Mouse (Mus musculus) heart, embryonic 12.5 days (tissue): ENCODE results near the gene Mark4. TPM values are rescaled to one million over a fixed set of nuclear protein-coding genes. Genes with fewer than 3 reads are reported as not detected.

ENCODE experiments used
- ATAC-seq: fragments of 200-750 bp; cut with Nextera tagmentation; 2 replicates; pipeline ENCODE4 v1.8.0; 2017; ENCODE audit warnings: moderate TSS enrichment, moderate library complexity; ENCODE audit not compliant: insufficient number of reproducible peaks, low FRiP score
- H3K27ac ChIP-seq: fragments of 300-500 bp; sonication (generic); 2 replicates; pipeline ENCODE4 v1.5.1; 2016; ENCODE audit warnings: mild to moderate bottlenecking, moderate library complexity; ENCODE audit not compliant: poor library complexity, severe bottlenecking
- H3K27me3 ChIP-seq: fragments of 300-500 bp; sonication (generic); replicated peaks from 2 replicates; pipeline ENCODE4 v1.6.1; 2016; ENCODE audit warnings: mild to moderate bottlenecking, moderate library complexity
- H3K36me3 ChIP-seq: fragments of 300-500 bp; sonication (generic); 2 replicates; pipeline ENCODE4 v1.6.1; 2016; ENCODE audit warnings: mild to moderate bottlenecking, moderate library complexity
- H3K4me1 ChIP-seq: fragments of 300-500 bp; sonication (generic); replicated peaks from 2 replicates; pipeline ENCODE4 v1.6.1; 2016; ENCODE audit warnings: mild to moderate bottlenecking
- H3K4me2 ChIP-seq: fragments of 300-500 bp; sonication (generic); 2 replicates; pipeline ENCODE4 v1.6.1; 2016; ENCODE audit warnings: mild to moderate bottlenecking, moderate library complexity
- H3K4me3 ChIP-seq: fragments of 300-500 bp; sonication (generic); 2 replicates; pipeline ENCODE4 v1.5.1; 2016; ENCODE audit warnings: mild to moderate bottlenecking
- H3K9ac ChIP-seq: fragments of 300-500 bp; sonication (generic); 2 replicates; pipeline ENCODE4 v1.6.1; 2016; ENCODE audit warnings: mild to moderate bottlenecking, moderate library complexity
- H3K9me3 ChIP-seq: fragments of 300-500 bp; sonication (generic); replicated peaks from 2 replicates; pipeline ENCODE4 v1.6.1; 2016; ENCODE audit warnings: mild to moderate bottlenecking, moderate library complexity
- WGBS: fragments of 180-500 bp; shearing (Covaris S2); methylation state at CpG from one replicate; pipeline ENCODE4 v1.1.7; 2016; 5-methylcytosine and 5-hydroxymethylcytosine counted together
- polyA plus RNA-seq: library from polyadenylated mRNA; unstranded; fragments of >200 nt; fragmentation: Nextera tagmentation; extraction: Ambion mirVana; gene quantifications from 2 replicates; pipeline ENCODE4 v1.2.1, GENCODE M21; 2016

Mark4 gene
- polyA plus RNA-seq, 1 experiment from 2014 or later, result 11.4 TPM

DNA sequence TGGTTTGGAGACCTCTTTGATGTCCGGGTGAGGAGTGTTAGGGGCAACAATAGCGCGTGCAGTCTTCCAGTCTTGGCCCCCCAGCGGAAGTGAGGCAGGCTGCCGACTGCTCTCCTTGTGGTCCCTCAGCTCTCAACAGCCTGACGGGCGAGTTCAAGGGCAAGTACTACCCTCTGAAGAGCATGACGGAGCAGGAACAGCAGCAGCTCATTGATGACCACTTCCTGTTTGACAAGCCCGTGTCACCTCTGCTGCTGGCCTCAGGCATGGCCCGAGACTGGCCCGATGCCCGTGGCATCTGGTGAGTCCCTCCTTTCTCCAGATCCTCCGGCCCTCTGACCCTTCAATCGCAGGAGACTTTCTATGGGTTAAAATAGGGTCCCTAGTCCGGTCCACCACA is 42.0 kb downstream of the Mark4 start:
- Histone ChIP-seq H3K4me2 (no peak overlapping the region), H3K9ac (no peak overlapping the region), H3K27ac (no peak overlapping the region), H3K36me3 (no peaks in the 10 kb centered on the region), H3K9me3 (no peaks in the 10 kb centered on the region), H3K27me3 (peaks cover 47% of the 10 kb centered on the region), H3K4me1 (peaks cover 24% of the 10 kb centered on the region), H3K4me3 (no peak overlapping the region)
- WGBS, result 51% methylated on average over 15 of the region's 15 CpGs
- ATAC-seq, result no peak

DNA sequence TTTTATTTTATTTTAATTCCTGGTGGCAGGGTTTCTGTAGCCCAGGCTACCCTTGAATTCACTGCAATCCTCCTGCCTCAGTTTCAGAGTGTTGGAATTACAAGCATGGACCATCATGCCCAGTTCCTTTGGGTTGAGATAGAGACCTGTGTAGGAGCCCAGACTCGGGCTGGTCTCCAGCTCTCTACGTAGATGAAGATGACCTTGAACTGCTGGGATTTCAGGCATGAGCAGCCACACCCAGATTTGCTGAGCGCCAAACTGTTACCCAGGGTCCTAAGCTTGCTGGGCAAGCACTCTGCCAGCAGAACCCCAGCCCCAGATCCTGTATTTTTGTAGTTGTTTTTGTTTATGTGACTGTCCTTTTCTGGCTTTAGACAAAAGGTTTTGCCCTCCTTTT is 45.1 kb downstream of the Mark4 start:
- no peaks in the 10 kb centered on the region for H3K9me3 ChIP-seq
- no peak overlapping the region for H3K4me2 ChIP-seq
- no peak for ATAC-seq
- H3K36me3 ChIP-seq, result no peaks in the 10 kb centered on the region
- H3K9ac ChIP-seq, result no peak overlapping the region
- no peak overlapping the region for H3K27ac ChIP-seq
- H3K27me3 ChIP-seq, result peaks cover 23% of the 10 kb centered on the region
- H3K4me1 ChIP-seq, result peaks cover 35% of the 10 kb centered on the region
- H3K4me3 ChIP-seq, result no peak overlapping the region
- WGBS, result 74% methylated on average over 3 of the region's 3 CpGs

DNA sequence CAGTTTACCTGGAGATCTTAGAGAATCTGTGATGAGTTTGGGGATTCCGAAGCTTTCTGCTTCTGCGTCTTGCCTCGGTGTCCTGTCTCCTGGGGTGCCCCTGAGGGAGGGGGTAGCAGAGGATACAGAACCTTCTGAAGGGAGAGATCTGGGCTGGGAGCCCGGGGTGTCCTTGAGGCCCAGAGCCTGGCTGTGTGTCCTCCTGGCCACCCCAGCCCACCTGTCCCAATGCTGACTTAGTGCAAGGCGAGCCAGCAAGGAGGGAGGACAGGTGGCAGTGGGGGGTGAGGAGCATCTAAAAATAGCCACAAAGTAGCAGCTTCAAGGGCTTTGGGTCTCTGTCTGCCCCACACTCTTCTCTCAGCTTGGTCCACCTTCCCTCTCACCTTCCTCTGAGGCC is 46.8 kb downstream of the Mark4 start:
- Histone ChIP-seq H3K4me2 (peak overlapping the region; percentile 20), H3K4me1 (peaks cover 35% of the 10 kb centered on the region), H3K9me3 (no peaks in the 10 kb centered on the region), H3K27ac (peak overlapping the region; percentile 82; the same call in 1 of the 2 replicates), H3K36me3 (no peaks in the 10 kb centered on the region), H3K9ac (no peak overlapping the region), H3K27me3 (peaks cover 5% of the 10 kb centered on the region), H3K4me3 (no peak overlapping the region)
- no peak for ATAC-seq
- 80% methylated on average over 5 of the region's 5 CpGs for WGBS

DNA sequence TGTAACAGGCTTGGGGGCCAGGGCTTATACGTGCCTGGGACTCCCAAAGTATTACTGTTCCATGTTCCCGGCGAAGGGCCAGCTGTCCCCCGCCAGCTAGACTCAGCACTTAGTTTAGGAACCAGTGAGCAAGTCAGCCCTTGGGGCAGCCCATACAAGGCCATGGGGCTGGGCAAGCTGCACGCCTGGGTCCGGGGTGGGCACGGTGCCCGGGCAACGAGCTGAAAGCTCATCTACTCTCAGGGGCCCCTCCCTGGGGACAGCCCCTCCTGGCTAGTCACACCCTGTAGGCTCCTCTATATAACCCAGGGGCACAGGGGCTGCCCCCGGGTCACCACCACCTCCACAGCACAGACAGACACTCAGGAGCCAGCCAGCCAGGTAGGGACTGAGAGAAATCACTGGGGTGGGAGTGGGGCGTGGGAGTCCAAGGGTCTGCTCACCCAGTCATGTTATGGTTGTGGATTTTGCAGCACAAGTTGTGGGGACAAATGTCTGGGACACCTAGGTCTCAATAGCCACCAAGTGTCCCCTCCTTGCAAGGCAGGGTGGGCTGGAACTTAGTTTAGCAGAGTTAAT is 47.8 kb downstream of the Mark4 start:
- Histone ChIP-seq H3K36me3 (no peaks in the 10 kb centered on the region), H3K4me1 (peaks cover 32% of the 10 kb centered on the region), H3K9me3 (no peaks in the 10 kb centered on the region), H3K27ac (peak overlapping the region; percentile 82), H3K4me2 (peak overlapping the region; percentile 20), H3K4me3 (no peak overlapping the region), H3K27me3 (peaks cover 8% of the 10 kb centered on the region), H3K9ac (no peak overlapping the region; the same call in 1 of the 2 replicates)
- WGBS, result 64% methylated on average over 11 of the region's 11 CpGs
- peak; percentile 30; the same call in 1 of the 2 replicates for ATAC-seq

DNA sequence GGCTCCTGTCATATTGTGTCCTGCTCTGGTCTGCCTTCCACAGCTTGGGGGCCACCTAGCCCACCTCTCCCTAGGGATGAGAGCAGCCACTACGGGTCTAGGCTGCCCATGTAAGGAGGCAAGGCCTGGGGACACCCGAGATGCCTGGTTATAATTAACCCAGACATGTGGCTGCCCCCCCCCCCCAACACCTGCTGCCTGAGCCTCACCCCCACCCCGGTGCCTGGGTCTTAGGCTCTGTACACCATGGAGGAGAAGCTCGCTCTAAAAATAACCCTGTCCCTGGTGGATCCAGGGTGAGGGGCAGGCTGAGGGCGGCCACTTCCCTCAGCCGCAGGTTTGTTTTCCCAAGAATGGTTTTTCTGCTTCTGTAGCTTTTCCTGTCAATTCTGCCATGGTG is 48.9 kb downstream of the Mark4 start:
- peak; percentile 65 for ATAC-seq
- Histone ChIP-seq H3K27me3 (peaks cover 10% of the 10 kb centered on the region), H3K4me1 (peaks cover 34% of the 10 kb centered on the region), H3K27ac (peak overlapping the region; percentile 82), H3K4me3 (no peak overlapping the region), H3K9me3 (no peaks in the 10 kb centered on the region), H3K9ac (no peak overlapping the region), H3K36me3 (no peaks in the 10 kb centered on the region), H3K4me2 (peak overlapping the region; percentile 38)
- WGBS, result 30% methylated on average over 6 of the region's 6 CpGs

DNA sequence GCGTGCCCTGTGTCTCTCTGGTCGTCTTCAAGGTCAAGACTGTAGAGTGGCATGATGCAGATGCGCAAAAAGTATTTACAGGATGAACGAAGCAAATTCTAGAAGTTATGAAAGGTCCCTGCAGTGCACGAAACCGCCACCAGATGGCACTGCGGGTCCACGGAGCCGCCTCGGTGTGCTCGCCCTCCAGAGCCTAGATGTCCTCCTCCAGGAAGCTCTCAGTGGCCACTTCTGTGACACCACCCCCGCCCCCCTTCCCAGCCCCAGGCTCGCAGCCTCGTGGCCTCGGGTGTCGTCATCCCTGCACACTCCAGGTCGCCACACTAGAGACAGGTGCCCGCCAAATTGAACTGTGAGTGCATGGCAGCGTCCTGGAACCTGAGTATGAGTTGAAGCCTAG is 53.2 kb downstream of the Mark4 start:
- Histone ChIP-seq H3K36me3 (no peaks in the 10 kb centered on the region), H3K4me1 (peaks cover 24% of the 10 kb centered on the region), H3K27me3 (peaks cover 50% of the 10 kb centered on the region), H3K27ac (no peak overlapping the region), H3K9ac (no peak overlapping the region), H3K9me3 (peaks cover 8% of the 10 kb centered on the region; the same call in 1 of the 2 replicates), H3K4me3 (peak overlapping the region; percentile 14; the same call in 1 of the 2 replicates), H3K4me2 (peak overlapping the region; percentile 58; the same call in 1 of the 2 replicates)
- peak; percentile 43; the same call in 1 of the 2 replicates for ATAC-seq
- 3% methylated on average over 19 of the region's 19 CpGs for WGBS

DNA sequence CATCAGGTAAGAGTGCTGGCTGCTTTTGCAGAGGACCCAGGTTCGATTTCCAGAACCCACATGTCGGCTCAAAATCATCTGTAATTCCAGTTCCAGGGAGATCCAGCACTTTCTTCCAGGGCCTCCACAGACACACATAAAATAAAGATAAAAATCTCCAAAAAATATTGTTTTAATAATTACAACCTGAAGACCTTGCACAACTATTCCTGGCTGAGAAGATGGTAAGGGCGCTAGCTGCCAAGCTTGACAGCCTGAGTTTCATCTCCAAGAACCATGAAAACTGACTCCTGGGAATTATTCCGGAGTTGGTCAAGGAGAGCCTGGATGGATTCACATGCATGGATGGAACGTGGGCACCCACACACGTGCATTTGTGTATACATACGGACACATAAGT is 54.1 kb downstream of the Mark4 start, which contains the start of gene Ckm:
Gene Ckm (plus strand): TSS at position 301 of the 400 bp plus-strand sequence.
- peaks cover 56% of the 10 kb centered on the region for H3K27me3 ChIP-seq
- peak within 1 kb of the TSS; percentile 64 for H3K4me3 ChIP-seq
- no peak within 1 kb of the TSS for H3K27ac ChIP-seq
- H3K36me3 ChIP-seq, result no peaks in the 10 kb centered on the region
- no peak for ATAC-seq
- peak within 1 kb of the TSS; percentile 97 for H3K4me2 ChIP-seq
- H3K4me1 ChIP-seq, result peaks cover 20% of the 10 kb centered on the region
- peaks cover 8% of the 10 kb centered on the region; the same call in 1 of the 2 replicates for H3K9me3 ChIP-seq
- 52% methylated on average over 7 of the region's 7 CpGs for WGBS
- peak within 1 kb of the TSS; percentile 72 for H3K9ac ChIP-seq

DNA sequence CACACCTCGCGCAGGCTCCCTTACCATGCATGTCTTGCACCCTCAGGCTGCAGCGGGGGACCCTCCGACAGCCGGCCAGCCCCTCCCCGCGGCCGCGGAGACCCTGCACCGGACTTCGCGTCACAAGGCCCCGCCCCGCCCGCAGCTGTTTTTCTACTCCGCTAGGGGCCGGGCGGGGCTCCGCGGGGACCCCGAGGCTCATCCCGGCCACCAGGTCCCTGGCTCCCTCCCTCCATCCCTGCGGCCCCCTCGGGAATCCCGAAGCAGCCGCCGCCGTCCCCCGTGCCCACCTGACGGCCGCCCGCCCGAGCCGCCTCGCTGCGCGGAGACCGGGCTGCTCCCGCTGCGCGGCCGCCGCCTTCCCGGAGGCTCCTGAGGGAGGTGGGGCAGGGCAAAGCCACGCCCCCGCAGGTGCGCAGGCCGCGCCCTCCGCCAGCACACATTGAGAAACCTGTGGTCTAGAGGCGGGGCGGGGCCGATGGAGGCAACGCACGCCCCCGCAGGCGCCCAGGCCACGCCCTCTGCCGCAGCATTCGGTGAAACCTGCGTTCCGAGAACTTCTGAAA is 54.8 kb downstream of the Mark4 start, which contains the start of gene Klc3:
Gene Klc3 (minus strand): TSS at position 374 of the 566 bp plus-strand sequence.
- H3K4me2 ChIP-seq, result peak within 1 kb of the TSS; percentile 97
- under 1% methylated on average over 62 of the region's 62 CpGs for WGBS

DNA sequence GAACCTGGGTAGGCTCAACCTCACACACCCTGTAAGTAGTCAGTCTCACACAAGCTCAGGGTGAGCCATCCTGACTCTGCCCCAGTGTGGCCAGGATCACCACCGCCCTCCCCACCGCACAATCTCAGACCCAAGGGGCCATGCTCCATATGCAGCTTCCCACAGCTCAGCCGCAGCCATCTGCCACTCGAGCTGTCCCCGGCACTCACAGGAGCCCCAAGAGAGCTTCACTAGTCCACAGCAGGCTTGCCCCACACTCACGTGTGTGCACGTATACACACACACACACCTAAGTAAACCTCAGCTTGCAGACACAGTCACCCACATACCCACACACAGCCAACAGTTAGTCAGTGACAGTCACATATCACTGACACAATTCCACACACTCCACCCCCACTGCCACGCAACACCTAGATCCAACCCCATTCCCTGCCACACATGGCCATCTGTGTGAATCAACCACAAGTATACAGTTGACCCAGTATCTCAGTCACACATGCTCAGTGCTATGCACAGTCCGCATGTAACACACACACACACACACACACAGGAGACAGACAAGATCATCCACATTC is 56.0 kb downstream of the Mark4 start:
- 79% methylated on average over 9 of the region's 9 CpGs for WGBS
- Histone ChIP-seq H3K36me3 (no peaks in the 10 kb centered on the region), H3K4me1 (peaks cover 22% of the 10 kb centered on the region), H3K27ac (no peak overlapping the region), H3K27me3 (peaks cover 67% of the 10 kb centered on the region), H3K4me2 (no peak overlapping the region), H3K9ac (no peak overlapping the region), H3K4me3 (no peak overlapping the region), H3K9me3 (peaks cover 8% of the 10 kb centered on the region; the same call in 1 of the 2 replicates)
- ATAC-seq, result no peak

More for the DNA sequence above, 54.8 kb downstream of the Mark4 start, which contains the start of gene Klc3:
- Histone ChIP-seq H3K9ac (peak within 1 kb of the TSS; percentile 72), H3K36me3 (no peaks in the 10 kb centered on the region), H3K4me3 (peak within 1 kb of the TSS; percentile 64), H3K27me3 (peaks cover 62% of the 10 kb centered on the region), H3K9me3 (peaks cover 8% of the 10 kb centered on the region; the same call in 1 of the 2 replicates), H3K4me1 (peaks cover 22% of the 10 kb centered on the region), H3K27ac (no peak within 1 kb of the TSS)
- peak; percentile 82 for ATAC-seq

DNA sequence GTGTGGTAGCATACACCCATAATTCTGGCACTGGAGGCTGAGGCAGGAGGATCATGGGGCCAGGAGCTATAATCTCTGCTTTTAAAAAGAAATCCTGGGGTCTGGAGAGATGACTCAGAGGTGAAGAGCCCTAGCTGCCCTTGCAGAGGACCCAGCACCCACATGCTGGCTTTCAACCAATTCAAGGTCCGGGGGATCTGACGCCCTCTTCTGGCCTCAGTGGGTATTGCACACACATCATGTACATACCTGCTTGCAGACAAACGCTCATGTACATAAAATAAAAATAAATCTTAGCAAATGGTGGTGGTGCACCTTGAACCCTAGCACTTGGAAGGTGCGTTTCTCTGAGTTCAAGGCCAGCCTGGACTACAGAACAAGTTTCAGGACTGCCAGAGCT is 57.7 kb downstream of the Mark4 start:
- no peak for ATAC-seq
- H3K4me1 ChIP-seq, result peaks cover 22% of the 10 kb centered on the region
- H3K27ac ChIP-seq, result no peak overlapping the region
- peaks cover 8% of the 10 kb centered on the region; the same call in 1 of the 2 replicates for H3K9me3 ChIP-seq
- 72% methylated on average over 4 of the region's 4 CpGs for WGBS
- H3K27me3 ChIP-seq, result peaks cover 63% of the 10 kb centered on the region
- H3K36me3 ChIP-seq, result peaks cover 2% of the 10 kb centered on the region; the same call in 1 of the 2 replicates
- no peak overlapping the region for H3K9ac ChIP-seq
- H3K4me2 ChIP-seq, result no peak overlapping the region
- H3K4me3 ChIP-seq, result no peak overlapping the region
